Mouse (Mus musculus): ENCODE data around the gene Cfap45. TPM values are rescaled to one million over a fixed set of nuclear protein-coding genes. Genes with fewer than 3 reads are reported as not detected.

Gene Cfap45
- polyA plus RNA-seq, 1 experiment from 2014 or later: 10.7 TPM

DNA sequence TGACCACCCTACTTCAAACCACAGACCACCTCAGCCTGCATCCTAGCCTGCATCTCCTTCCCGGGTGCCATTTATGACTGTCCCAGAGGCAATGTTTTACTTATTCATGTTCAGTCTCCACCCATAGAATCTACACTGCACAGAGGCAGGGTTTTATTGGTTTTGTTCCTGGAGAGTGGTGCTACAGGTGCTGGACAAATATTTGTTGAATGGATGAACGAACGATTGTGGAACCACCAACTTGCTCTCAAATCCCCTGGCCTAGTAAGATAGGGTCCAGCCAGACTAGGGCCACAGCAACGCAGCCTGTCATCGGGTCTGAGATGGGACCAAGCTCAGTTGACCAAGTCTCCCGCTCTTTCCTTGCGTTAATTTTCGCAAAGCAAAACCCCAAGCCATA is 10.6 kb upstream of the Cfap45 start:
- Histone ChIP-seq H3K9ac (no peak overlapping the region), H3K36me3 (peaks cover 43% of the 10 kb centered on the region), H3K4me1 (peaks cover 72% of the 10 kb centered on the region), H3K27ac (peak overlapping the region; percentile 93), H3K9me3 (no peaks in the 10 kb centered on the region), H3K27me3 (no peaks in the 10 kb centered on the region), H3K4me2 (peak overlapping the region; percentile 41), H3K4me3 (no peak overlapping the region)
- 41% methylated on average over 8 of the region's 8 CpGs for WGBS
- ATAC-seq (ENCODE audit: borderline replicate concordance, extremely low read depth, low FRiP score, low TSS enrichment): no peak

DNA sequence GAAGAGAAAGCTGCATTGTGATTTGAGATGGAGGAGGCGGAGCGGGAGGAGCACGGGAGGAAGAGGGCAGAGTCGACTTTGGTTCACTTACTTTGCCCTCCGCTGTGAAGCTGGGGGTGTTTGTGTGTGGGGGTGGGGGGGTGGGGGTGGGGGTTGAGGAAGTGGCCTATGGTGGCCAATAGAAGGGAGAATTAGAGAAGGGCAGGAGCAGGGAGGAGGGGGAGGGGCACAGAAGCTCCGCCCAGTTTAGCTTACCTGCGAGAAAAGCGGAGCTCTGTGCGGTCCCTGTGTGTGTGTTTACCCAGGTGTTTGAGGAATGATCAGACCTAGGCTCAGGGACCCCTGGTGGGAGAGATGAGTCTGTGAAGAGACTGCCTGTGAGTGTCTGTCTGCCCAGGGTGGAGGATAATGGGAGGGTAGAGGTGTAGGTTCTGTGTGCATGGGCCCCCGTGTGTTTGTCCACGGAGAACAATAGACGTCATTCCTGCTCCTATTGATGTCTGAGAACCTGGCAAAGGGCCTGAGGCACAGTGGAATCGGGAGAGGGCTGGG is 10.1 kb upstream of the Cfap45 start:
- Histone ChIP-seq H3K27ac (peak overlapping the region; percentile 93), H3K9me3 (no peaks in the 10 kb centered on the region), H3K4me2 (peak overlapping the region; percentile 41), H3K27me3 (no peaks in the 10 kb centered on the region), H3K36me3 (peaks cover 38% of the 10 kb centered on the region), H3K4me3 (no peak overlapping the region), H3K4me1 (peaks cover 72% of the 10 kb centered on the region), H3K9ac (no peak overlapping the region)
- WGBS: 25% methylated on average over 13 of the region's 13 CpGs
- no peak for ATAC-seq (ENCODE audit: borderline replicate concordance, extremely low read depth, low FRiP score, low TSS enrichment)

DNA sequence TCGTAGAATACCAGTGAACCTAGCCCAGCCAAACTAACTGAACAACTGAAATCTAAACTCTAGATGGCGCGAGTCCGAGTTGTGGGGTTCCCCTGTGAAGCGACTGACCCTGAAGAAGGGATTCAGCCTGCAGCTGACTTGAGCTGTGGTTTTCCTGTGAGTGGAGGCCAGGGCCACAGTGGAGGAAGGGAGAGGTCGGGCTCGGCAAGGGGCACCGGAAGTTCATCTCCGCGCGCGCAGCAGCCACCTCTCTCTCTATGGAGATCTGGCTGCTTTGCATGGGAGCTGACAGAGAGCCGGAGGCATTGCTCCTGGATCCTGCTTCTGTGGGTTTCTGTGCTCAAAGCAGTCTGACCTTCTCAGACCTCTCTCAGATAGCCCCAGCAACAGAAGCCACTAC is 7.6 kb upstream of the Cfap45 start:
- H3K4me1 ChIP-seq: peaks cover 58% of the 10 kb centered on the region
- H3K9ac ChIP-seq: no peak overlapping the region
- no peak overlapping the region for H3K4me3 ChIP-seq
- peak overlapping the region; percentile 75 for H3K27ac ChIP-seq
- WGBS: 17% methylated on average over 13 of the region's 13 CpGs
- H3K36me3 ChIP-seq: peaks cover 15% of the 10 kb centered on the region
- no peaks in the 10 kb centered on the region for H3K27me3 ChIP-seq
- H3K4me2 ChIP-seq: peak overlapping the region; percentile 35; the same call in 1 of the 2 replicates
- H3K9me3 ChIP-seq: 0 out of 2 replicates have a peak, but pooled peaks cover under 1% of the 10 kb centered on the region
- ATAC-seq (ENCODE audit: borderline replicate concordance, extremely low read depth, low FRiP score, low TSS enrichment): peak; percentile 28; the same call in 1 of the 2 replicates

GRCm38 (mm10) chr1:172513525-172514212 is 6.9 kb upstream of the Cfap45 start:
- no peak overlapping the region for H3K4me3 ChIP-seq
- H3K36me3 ChIP-seq: peaks cover 7% of the 10 kb centered on the region
- peak overlapping the region; percentile 75 for H3K27ac ChIP-seq
- peak; percentile 71 for ATAC-seq (ENCODE audit: borderline replicate concordance, extremely low read depth, low FRiP score, low TSS enrichment)
- no peak overlapping the region for H3K9ac ChIP-seq
- peaks cover 52% of the 10 kb centered on the region for H3K4me1 ChIP-seq
- no peaks in the 10 kb centered on the region for H3K27me3 ChIP-seq
- WGBS: 40% methylated on average over 17 of the region's 17 CpGs
- H3K4me2 ChIP-seq: peak overlapping the region; percentile 35
- 0 out of 2 replicates have a peak, but pooled peaks cover 3% of the 10 kb centered on the region for H3K9me3 ChIP-seq

DNA sequence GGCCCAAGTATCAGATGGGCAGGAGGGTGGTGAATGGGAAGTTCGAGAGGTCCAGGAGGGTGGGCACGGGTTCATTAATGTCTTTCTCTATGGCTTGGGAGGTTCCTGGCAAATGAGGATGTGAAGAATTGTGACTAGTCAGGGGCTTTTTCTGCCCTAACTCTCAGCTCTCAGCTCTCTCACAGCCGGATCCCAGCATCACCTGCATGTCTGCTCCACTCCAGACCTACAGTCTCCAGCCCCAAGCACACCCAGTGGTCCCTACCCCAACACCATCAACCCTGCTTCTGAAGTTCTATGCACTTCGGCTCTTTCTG is 6.4 kb upstream of the Cfap45 start:
- H3K4me2 ChIP-seq: peak overlapping the region; percentile 35; the same call in 1 of the 2 replicates
- H3K9ac ChIP-seq: no peak overlapping the region
- H3K4me1 ChIP-seq: peaks cover 49% of the 10 kb centered on the region
- H3K4me3 ChIP-seq: no peak overlapping the region
- peak overlapping the region; percentile 75 for H3K27ac ChIP-seq
- H3K36me3 ChIP-seq: peaks cover 2% of the 10 kb centered on the region; the same call in 1 of the 2 replicates
- H3K27me3 ChIP-seq: no peaks in the 10 kb centered on the region
- ATAC-seq (ENCODE audit: borderline replicate concordance, extremely low read depth, low FRiP score, low TSS enrichment): no peak
- WGBS: 66% methylated on average over 4 of the region's 4 CpGs
- 0 out of 2 replicates have a peak, but pooled peaks cover 3% of the 10 kb centered on the region for H3K9me3 ChIP-seq

DNA sequence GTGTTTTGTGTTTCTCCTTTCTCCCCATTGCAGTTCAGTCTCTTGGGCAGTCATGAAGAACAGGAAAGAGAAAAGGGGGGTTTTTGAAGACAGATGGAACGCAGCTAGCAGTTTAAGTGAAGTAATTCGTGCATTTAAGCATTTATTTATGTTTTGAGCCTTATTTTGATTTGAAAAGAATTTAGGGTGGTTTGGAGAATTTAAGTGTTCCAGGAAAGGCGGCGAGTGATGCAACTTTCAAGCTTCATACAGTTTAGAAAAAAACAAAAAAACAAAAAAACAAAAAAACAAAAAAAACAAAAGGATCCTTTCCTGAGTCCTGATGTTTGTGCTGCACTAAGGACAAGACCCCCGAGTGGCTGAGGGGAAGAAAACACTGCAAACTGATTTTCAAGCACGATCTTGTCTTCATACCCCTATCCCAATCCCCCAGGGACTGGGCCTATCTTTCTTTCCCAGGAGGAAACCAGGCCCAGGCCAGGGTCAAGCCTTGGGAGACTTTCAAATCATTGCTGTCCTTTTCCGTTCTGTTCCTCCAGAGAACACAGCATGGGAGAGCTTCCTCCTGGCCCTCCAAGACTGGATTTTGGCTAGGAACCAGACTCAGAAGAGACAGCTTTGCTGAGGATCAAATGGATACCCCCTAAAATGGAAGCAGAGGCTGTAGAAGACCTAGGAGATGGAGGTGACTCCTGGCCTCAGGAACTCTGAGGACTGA is 5.9 kb upstream of the Cfap45 start:
- 71% methylated on average over 7 of the region's 7 CpGs for WGBS
- peak overlapping the region; percentile 75 for H3K27ac ChIP-seq
- no peak overlapping the region for H3K4me2 ChIP-seq
- no peaks in the 10 kb centered on the region for H3K27me3 ChIP-seq
- H3K4me1 ChIP-seq: peaks cover 50% of the 10 kb centered on the region
- no peak for ATAC-seq (ENCODE audit: borderline replicate concordance, extremely low read depth, low FRiP score, low TSS enrichment)
- 0 out of 2 replicates have a peak, but pooled peaks cover 3% of the 10 kb centered on the region for H3K9me3 ChIP-seq
- H3K4me3 ChIP-seq: no peak overlapping the region
- no peak overlapping the region for H3K9ac ChIP-seq
- no peaks in the 10 kb centered on the region for H3K36me3 ChIP-seq

GRCm38 (mm10) chr1:172515396-172515795 is 5.2 kb upstream of the Cfap45 start:
- WGBS: 58% methylated on average over 1 of the region's 1 CpGs
- H3K9ac ChIP-seq: no peak overlapping the region
- ATAC-seq (ENCODE audit: borderline replicate concordance, extremely low read depth, low FRiP score, low TSS enrichment): no peak

GRCm38 (mm10) chr1:172518013-172518412 is 2.6 kb upstream of the Cfap45 start:
- no peak overlapping the region for H3K4me2 ChIP-seq
- 0 out of 2 replicates have a peak, but pooled peaks cover 3% of the 10 kb centered on the region for H3K9me3 ChIP-seq
- no peak for ATAC-seq (ENCODE audit: borderline replicate concordance, extremely low read depth, low FRiP score, low TSS enrichment)
- H3K27ac ChIP-seq: no peak overlapping the region
- no peaks in the 10 kb centered on the region for H3K36me3 ChIP-seq
- 75% methylated on average over 4 of the region's 4 CpGs for WGBS
- H3K9ac ChIP-seq: no peak overlapping the region
- H3K4me1 ChIP-seq: peaks cover 63% of the 10 kb centered on the region
- H3K4me3 ChIP-seq: no peak overlapping the region
- H3K27me3 ChIP-seq: no peaks in the 10 kb centered on the region

More at GRCm38 (mm10) chr1:172515396-172515795, 5.2 kb upstream of the Cfap45 start:
- Histone ChIP-seq H3K4me3 (no peak overlapping the region), H3K36me3 (no peaks in the 10 kb centered on the region), H3K27me3 (no peaks in the 10 kb centered on the region), H3K4me2 (no peak overlapping the region), H3K27ac (peak overlapping the region; percentile 75), H3K4me1 (peaks cover 57% of the 10 kb centered on the region), H3K9me3 (0 out of 2 replicates have a peak, but pooled peaks cover 3% of the 10 kb centered on the region)

GRCm38 (mm10) chr1:172519644-172520043 is 957 bp upstream of the Cfap45 start:
- no peak overlapping the region for H3K9ac ChIP-seq
- no peaks in the 10 kb centered on the region for H3K27me3 ChIP-seq
- WGBS: 59% methylated on average over 6 of the region's 6 CpGs
- H3K9me3 ChIP-seq: 0 out of 2 replicates have a peak, but pooled peaks cover 3% of the 10 kb centered on the region
- no peak overlapping the region for H3K4me3 ChIP-seq
- no peak overlapping the region for H3K4me2 ChIP-seq
- peaks cover 56% of the 10 kb centered on the region for H3K4me1 ChIP-seq
- no peak for ATAC-seq (ENCODE audit: borderline replicate concordance, extremely low read depth, low FRiP score, low TSS enrichment)
- H3K36me3 ChIP-seq: no peaks in the 10 kb centered on the region
- H3K27ac ChIP-seq: peak overlapping the region; percentile 86

DNA sequence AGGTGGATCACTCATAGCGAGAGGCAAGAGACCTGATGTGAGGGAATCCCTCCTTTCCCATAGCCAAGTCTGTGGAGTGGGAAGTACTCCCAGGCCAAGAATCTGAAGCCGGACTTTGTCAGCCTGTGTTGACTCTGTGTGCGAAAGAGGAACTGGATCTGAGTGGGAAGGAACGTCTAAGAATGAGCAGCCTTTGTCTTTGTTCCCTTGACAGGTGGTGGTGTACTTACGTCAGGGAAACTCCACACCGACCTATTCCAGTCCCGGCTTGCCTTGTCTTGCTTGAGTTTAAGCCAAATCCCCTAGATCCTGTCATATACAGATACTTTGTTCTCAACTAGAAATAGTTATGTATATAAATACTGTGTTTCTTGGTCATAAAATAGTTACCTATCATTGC is 1.9 kb downstream of the Cfap45 start:
- Histone ChIP-seq H3K9me3 (0 out of 2 replicates have a peak, but pooled peaks cover 3% of the 10 kb centered on the region), H3K27me3 (no peaks in the 10 kb centered on the region), H3K4me1 (peaks cover 71% of the 10 kb centered on the region), H3K9ac (no peak overlapping the region), H3K4me3 (no peak overlapping the region), H3K27ac (0 out of 2 replicates have a peak overlapping the region, but pooled peaks have one; percentile 16), H3K4me2 (no peak overlapping the region), H3K36me3 (no peaks in the 10 kb centered on the region)
- ATAC-seq (ENCODE audit: borderline replicate concordance, extremely low read depth, low FRiP score, low TSS enrichment): no peak
- WGBS: 47% methylated on average over 7 of the region's 7 CpGs

- 28% methylated on average over 12 of the region's 12 CpGs for WGBS
- Histone ChIP-seq H3K4me2 (no peak overlapping the region), H3K4me1 (peaks cover 71% of the 10 kb centered on the region)
Measured at GRCm38 (mm10) chr1:172523699-172524101, 3.1 kb downstream of the Cfap45 start.

More at GRCm38 (mm10) chr1:172523699-172524101, 3.1 kb downstream of the Cfap45 start:
- Histone ChIP-seq H3K9me3 (no peaks in the 10 kb centered on the region), H3K4me3 (no peak overlapping the region), H3K27ac (peak overlapping the region; percentile 58), H3K36me3 (no peaks in the 10 kb centered on the region), H3K9ac (no peak overlapping the region), H3K27me3 (no peaks in the 10 kb centered on the region)
- peak; percentile 48 for ATAC-seq (ENCODE audit: borderline replicate concordance, extremely low read depth, low FRiP score, low TSS enrichment)
